Mouse (Mus musculus) forebrain, postnatal 0 days (tissue): Measurements from ENCODE around the gene Pex14. TPM values are rescaled to one million over a fixed set of nuclear protein-coding genes. Genes with fewer than 3 reads are reported as not detected.
A peak's percentile ranks its signal among the peaks of the same experiment; 100 is the strongest.

Experiments
- ATAC-seq: fragments of 200-750 bp; cut with Nextera tagmentation; 2 replicates; pipeline ENCODE4 v1.8.0; 2017; ENCODE audit warnings: mild to moderate bottlenecking, moderate library complexity
- DNase-seq: peaks from one replicate; pipeline ENCODE4 v3.0.0-alpha.2; 2015
- H3K27ac ChIP-seq: fragments of 300-500 bp; sonication (generic); 2 replicates; pipeline ENCODE4 v1.5.1; 2014; ENCODE audit warnings: low read depth, mild to moderate bottlenecking, antibody characterized with exemption, low read length, moderate library complexity, mixed read lengths
- H3K27me3 ChIP-seq: fragments of 300-500 bp; sonication (generic); 2 replicates; pipeline ENCODE4 v1.6.1; 2014; ENCODE audit warnings: mild to moderate bottlenecking, low read length, mixed read lengths; ENCODE audit not compliant: insufficient read depth
- H3K36me3 ChIP-seq: fragments of 300-500 bp; sonication (generic); 2 replicates; pipeline ENCODE4 v1.6.1; 2014; ENCODE audit warnings: mild to moderate bottlenecking, moderate library complexity; ENCODE audit not compliant: insufficient read depth
- H3K4me1 ChIP-seq: fragments of 300-500 bp; sonication (generic); 2 replicates; pipeline ENCODE4 v1.6.1; 2014; ENCODE audit warnings: antibody characterized with exemption; ENCODE audit not compliant: insufficient read depth
- H3K4me2 ChIP-seq: fragments of 300-500 bp; sonication (generic); 2 replicates; pipeline ENCODE4 v1.6.1; 2014; ENCODE audit warnings: low read depth, mild to moderate bottlenecking, moderate library complexity
- H3K4me3 ChIP-seq: fragments of 300-500 bp; sonication (generic); 2 replicates; pipeline ENCODE4 v1.5.1; 2014; ENCODE audit warnings: low read depth, low read length, mixed read lengths
- H3K9ac ChIP-seq: fragments of 300-500 bp; sonication (generic); 2 replicates; pipeline ENCODE4 v1.6.1; 2014; ENCODE audit warnings: mild to moderate bottlenecking
- H3K9me3 ChIP-seq: fragments of 300-500 bp; sonication (generic); 2 replicates; pipeline ENCODE4 v1.6.1; 2016; ENCODE audit warnings: low read length
- CTCF ChIP-seq: sonication (generic); IDR thresholded peaks from 2 replicates; pipeline ENCODE4 v1.5.1; 2016; ENCODE audit warnings: antibody characterized with exemption, control low read depth, low read depth
- WGBS: fragments of 180-500 bp; shearing (Covaris S2); extraction: QIAGEN DNeasy Blood & Tissue Kit; methylation state at CpG from one replicate; pipeline ENCODE4 v1.1.7; 2014; 5-methylcytosine and 5-hydroxymethylcytosine counted together
- polyA plus RNA-seq: library from polyadenylated mRNA; unstranded; fragments of >200 nt; fragmentation: Nextera tagmentation; extraction: Ambion mirVana; gene quantifications from 2 replicates; pipeline ENCODE4 v1.2.1, GENCODE M21; 2015
- total RNA-seq: library from RNA; depleted of rRNA; stranded (reverse); fragments of >200 nt; gene quantifications from 2 replicates; pipeline ENCODE4 v1.2.3, GENCODE M21; 2014

Gene Pex14
- total and polyA plus RNA-seq, 2 experiments from 2014 or later = 66.5 to 66.6 TPM

DNA sequence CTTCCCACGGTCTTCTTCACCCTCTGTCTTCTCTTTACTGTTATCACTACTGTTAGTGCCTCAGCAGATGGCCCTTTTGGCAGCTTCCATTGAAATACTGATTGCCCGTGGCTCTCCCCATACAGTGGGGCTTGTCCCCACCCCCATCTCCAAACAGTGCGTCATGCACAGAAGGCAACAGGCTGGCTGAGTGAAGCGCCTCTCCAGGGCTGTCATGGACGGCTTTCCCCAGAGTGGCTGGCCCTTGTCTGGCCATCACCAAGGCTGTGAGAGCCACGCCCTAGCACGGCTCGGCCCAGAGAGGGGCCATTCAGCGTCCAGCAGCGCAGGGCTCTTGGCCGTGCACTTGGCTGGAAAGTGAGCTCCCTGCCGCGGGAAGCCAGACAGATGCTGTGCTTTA is 164.5 kb downstream of the Pex14 start:
- Histone ChIP-seq H3K27me3 (peaks cover 4% of the 10 kb centered on the region; the same call in 1 of the 2 replicates), H3K36me3 (no peaks in the 10 kb centered on the region), H3K4me1 (0 out of 2 replicates have a peak, but pooled peaks cover 2% of the 10 kb centered on the region), H3K9ac (no peak overlapping the region), H3K4me2 (no peak overlapping the region), H3K4me3 (no peak overlapping the region), H3K27ac (no peak overlapping the region), H3K9me3 (no peaks in the 10 kb centered on the region)
- no peak for TF ChIP-seq CTCF
- WGBS = 43% methylated on average over 13 of the region's 13 CpGs
- DNase-seq = peak; percentile 54
- peak; percentile 77 for ATAC-seq

- H3K4me1 ChIP-seq = 0 out of 2 replicates have a peak, but pooled peaks cover 2% of the 10 kb centered on the region
- no peaks in the 10 kb centered on the region for H3K9me3 ChIP-seq
These were observed 166.6 kb downstream of the Pex14 start for GRCm38 (mm10) chr4:148933109-148933508.

DNA sequence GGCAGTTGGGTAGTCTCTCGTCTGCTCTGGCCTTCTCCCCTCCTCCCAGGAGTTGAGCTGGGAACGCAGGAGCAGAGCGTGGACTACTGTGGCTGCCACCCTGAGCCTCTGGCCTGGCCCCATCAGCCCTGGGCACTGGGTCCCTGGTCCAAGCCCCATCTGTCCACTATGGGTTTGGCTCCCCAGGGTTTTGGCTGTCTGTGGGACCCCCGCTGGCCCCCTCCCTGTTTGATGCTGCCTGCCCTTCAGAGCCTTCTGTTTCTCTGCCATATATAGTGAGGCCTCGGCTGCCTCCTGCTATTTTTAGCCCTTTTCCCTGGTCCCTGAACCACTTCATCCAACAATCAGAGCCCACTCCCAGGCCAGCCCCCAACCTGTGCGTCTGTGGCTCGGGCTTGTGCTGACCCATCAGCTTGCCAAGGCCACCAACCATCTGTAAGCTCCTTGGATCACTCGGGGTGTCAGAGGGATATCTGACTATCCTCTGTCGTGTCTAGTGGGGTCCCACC is 168.9 kb downstream of the Pex14 start:
- 58% methylated on average over 9 of the region's 9 CpGs for WGBS
- no peak overlapping the region for H3K4me2 ChIP-seq
- DNase-seq (no peak), ATAC-seq (no peak)
- H3K27ac ChIP-seq = no peak overlapping the region
- 0 out of 2 replicates have a peak, but pooled peaks cover 2% of the 10 kb centered on the region for H3K4me1 ChIP-seq
- H3K27me3 ChIP-seq = peaks cover 3% of the 10 kb centered on the region
- no peaks in the 10 kb centered on the region for H3K9me3 ChIP-seq
- H3K36me3 ChIP-seq = no peaks in the 10 kb centered on the region
- no peak overlapping the region for H3K4me3 ChIP-seq
- H3K9ac ChIP-seq = no peak overlapping the region
- TF ChIP-seq CTCF = no peak

More at GRCm38 (mm10) chr4:148933109-148933508, 166.6 kb downstream of the Pex14 start:
- Histone ChIP-seq H3K4me2 (no peak overlapping the region), H3K36me3 (no peaks in the 10 kb centered on the region), H3K27me3 (no peaks in the 10 kb centered on the region; the same call in 1 of the 2 replicates), H3K27ac (no peak overlapping the region), H3K4me3 (no peak overlapping the region), H3K9ac (no peak overlapping the region)
- no peak for TF ChIP-seq CTCF
- 95% methylated on average over 13 of the region's 13 CpGs for WGBS
- ATAC-seq (no peak), DNase-seq (no peak)

GRCm38 (mm10) chr4:148928876-148929275 is 170.8 kb downstream of the Pex14 start:
- no peaks in the 10 kb centered on the region for H3K4me1 ChIP-seq

GRCm38 (mm10) chr4:148928316-148928715 is 171.4 kb downstream of the Pex14 start:
- TF ChIP-seq CTCF = no peak
- ATAC-seq (no peak), DNase-seq (no peak)
- H3K9ac ChIP-seq = no peak overlapping the region
- H3K36me3 ChIP-seq = no peaks in the 10 kb centered on the region
- 67% methylated on average over 9 of the region's 9 CpGs for WGBS
- no peak overlapping the region for H3K4me3 ChIP-seq
- H3K4me2 ChIP-seq = no peak overlapping the region
- H3K27ac ChIP-seq = no peak overlapping the region
- H3K27me3 ChIP-seq = peaks cover 7% of the 10 kb centered on the region
- H3K4me1 ChIP-seq = no peaks in the 10 kb centered on the region
- no peaks in the 10 kb centered on the region for H3K9me3 ChIP-seq

More at GRCm38 (mm10) chr4:148928876-148929275, 170.8 kb downstream of the Pex14 start:
- H3K4me2 ChIP-seq = no peak overlapping the region
- no peak for DNase-seq
- no peaks in the 10 kb centered on the region for H3K9me3 ChIP-seq
- 87% methylated on average over 16 of the region's 16 CpGs for WGBS
- peaks cover 7% of the 10 kb centered on the region for H3K27me3 ChIP-seq
- no peak overlapping the region for H3K27ac ChIP-seq
- no peaks in the 10 kb centered on the region for H3K36me3 ChIP-seq
- no peak overlapping the region for H3K9ac ChIP-seq
- no peak for ATAC-seq
- no peak overlapping the region for H3K4me3 ChIP-seq
- TF ChIP-seq CTCF = no peak

GRCm38 (mm10) chr4:148926459-148926858 is 173.2 kb downstream of the Pex14 start:
- Histone ChIP-seq H3K36me3 (no peaks in the 10 kb centered on the region), H3K9ac (no peak overlapping the region), H3K4me1 (peaks cover 7% of the 10 kb centered on the region; the same call in 1 of the 2 replicates), H3K9me3 (no peaks in the 10 kb centered on the region), H3K27me3 (peaks cover 9% of the 10 kb centered on the region), H3K4me2 (no peak overlapping the region), H3K27ac (no peak overlapping the region), H3K4me3 (no peak overlapping the region)
- no peak for TF ChIP-seq CTCF
- no peak for DNase-seq
- 56% methylated on average over 8 of the region's 8 CpGs for WGBS
- no peak for ATAC-seq

- DNase-seq (no peak), ATAC-seq (no peak)
- Histone ChIP-seq H3K27me3 (peaks cover 9% of the 10 kb centered on the region), H3K36me3 (no peaks in the 10 kb centered on the region), H3K4me3 (no peak overlapping the region), H3K4me1 (peaks cover 7% of the 10 kb centered on the region; the same call in 1 of the 2 replicates), H3K9ac (no peak overlapping the region), H3K4me2 (no peak overlapping the region), H3K9me3 (no peaks in the 10 kb centered on the region), H3K27ac (no peak overlapping the region)
- TF ChIP-seq CTCF = no peak
- 42% methylated on average over 18 of the region's 18 CpGs for WGBS
These were observed 173.9 kb downstream of the Pex14 start for GRCm38 (mm10) chr4:148925589-148926359.
